Mouse (Mus musculus): Measurements from ENCODE around the gene Krtap5-3. TPM values are rescaled to one million over a fixed set of nuclear protein-coding genes. Genes with fewer than 3 reads are reported as not detected.
"Not testable (repeated sequence)": the region's sequence is repeated elsewhere in the genome, so short reads cannot be mapped to it uniquely, and the experiment has no call there.

The Krtap5-3 gene
- not detected in 2 replicates for polyA plus RNA-seq (2014; fragmentation: Nextera tagmentation; extraction: Ambion mirVana)

GRCm38 (mm10) chr7:142201064-142201463 is at the start of gene Krtap5-3:
Krtap5-3 (plus strand) TSS chr7:142201364.
- Histone ChIP-seq H3K4me1 (ENCODE audit: control insufficient read depth, insufficient read depth, low read length) (no peaks in the 10 kb centered on the region), H3K4me2 (no peak within 1 kb of the TSS), H3K36me3 (ENCODE audit: control insufficient read depth, insufficient read depth, low read length) (no peaks in the 10 kb centered on the region), H3K27ac (ENCODE audit: low read depth, low read length) (no peak within 1 kb of the TSS), H3K9ac (ENCODE audit: low read length) (no peak within 1 kb of the TSS), H3K27me3 (ENCODE audit: control insufficient read depth, insufficient read depth, low read length) (no peaks in the 10 kb centered on the region), H3K4me3 (ENCODE audit: low read depth, low read length) (no peak within 1 kb of the TSS), H3K9me3 (ENCODE audit: control insufficient read depth, low read length) (no peaks in the 10 kb centered on the region)
- no peak for DNase-seq (ENCODE audit: low spot score, missing footprints)
- 79% methylated on average over 1 of the region's 1 CpGs for WGBS
- no peak for ATAC-seq (ENCODE audit: low FRiP score)

GRCm38 (mm10) chr7:142152191-142152590 is 49.0 kb upstream of the Krtap5-3 start:
- Histone ChIP-seq H3K4me2 (no peak overlapping the region), H3K36me3 (ENCODE audit: control insufficient read depth, insufficient read depth, low read length) (no peaks in the 10 kb centered on the region), H3K27ac (ENCODE audit: low read depth, low read length) (no peak overlapping the region), H3K4me3 (ENCODE audit: low read depth, low read length) (no peak overlapping the region), H3K4me1 (ENCODE audit: control insufficient read depth, insufficient read depth, low read length) (no peaks in the 10 kb centered on the region), H3K9ac (ENCODE audit: low read length) (no peak overlapping the region), H3K9me3 (ENCODE audit: control insufficient read depth, low read length) (no peaks in the 10 kb centered on the region), H3K27me3 (ENCODE audit: control insufficient read depth, insufficient read depth, low read length) (no peaks in the 10 kb centered on the region)
- ATAC-seq (ENCODE audit: low FRiP score) (no peak), DNase-seq (ENCODE audit: low spot score, missing footprints) (no peak)
- 78% methylated on average over 4 of the region's 4 CpGs for WGBS

DNA sequence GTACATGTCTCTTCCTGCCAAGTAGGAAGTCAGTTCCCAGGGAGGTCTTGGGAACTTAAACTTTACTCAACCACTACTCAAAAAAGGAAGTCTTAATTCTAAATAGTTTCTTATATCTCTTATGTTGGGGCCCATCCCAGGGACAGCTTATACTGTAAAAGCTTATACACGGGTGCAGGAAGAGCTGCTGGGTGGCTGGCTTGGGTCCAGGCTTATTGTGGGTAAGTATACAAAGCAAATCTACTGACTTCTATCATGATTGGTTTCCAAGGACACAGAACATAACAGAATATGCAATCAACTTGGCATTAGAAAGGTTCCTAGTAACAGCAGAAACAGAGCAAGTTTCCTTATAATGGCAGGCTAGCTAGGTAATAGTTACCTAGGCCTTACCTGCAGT is 45.9 kb upstream of the Krtap5-3 start:
- Histone ChIP-seq H3K4me2 (no peak overlapping the region), H3K9me3 (ENCODE audit: control insufficient read depth, low read length) (no peaks in the 10 kb centered on the region), H3K4me3 (ENCODE audit: low read depth, low read length) (no peak overlapping the region), H3K9ac (ENCODE audit: low read length) (no peak overlapping the region), H3K4me1 (ENCODE audit: control insufficient read depth, insufficient read depth, low read length) (no peaks in the 10 kb centered on the region), H3K27me3 (ENCODE audit: control insufficient read depth, insufficient read depth, low read length) (no peaks in the 10 kb centered on the region), H3K27ac (ENCODE audit: low read depth, low read length) (no peak overlapping the region), H3K36me3 (ENCODE audit: control insufficient read depth, insufficient read depth, low read length) (no peaks in the 10 kb centered on the region)
- ATAC-seq (ENCODE audit: low FRiP score) (no peak), DNase-seq (ENCODE audit: low spot score, missing footprints) (no peak)
- WGBS = 65% methylated on average over 1 of the region's 1 CpGs

- H3K4me3 ChIP-seq (ENCODE audit: low read depth, low read length); H3K4me2 ChIP-seq; H3K36me3 ChIP-seq (ENCODE audit: control insufficient read depth, insufficient read depth, low read length); H3K9me3 ChIP-seq (ENCODE audit: control insufficient read depth, low read length); DNase-seq (ENCODE audit: low spot score, missing footprints); H3K4me1 ChIP-seq (ENCODE audit: control insufficient read depth, insufficient read depth, low read length); H3K27me3 ChIP-seq (ENCODE audit: control insufficient read depth, insufficient read depth, low read length); ATAC-seq (ENCODE audit: low FRiP score); H3K9ac ChIP-seq (ENCODE audit: low read length); H3K27ac ChIP-seq (ENCODE audit: low read depth, low read length): not testable (repeated sequence)
- WGBS = 42% methylated on average over 2 of the region's 2 CpGs
Observed at GRCm38 (mm10) chr7:142157013-142157412, 44.2 kb upstream of the Krtap5-3 start, which contains the start of gene Gm29735. Gm29735 (minus strand) TSS chr7:142157113.

GRCm38 (mm10) chr7:142159366-142159765 is 41.8 kb upstream of the Krtap5-3 start:
- no peaks in the 10 kb centered on the region for H3K9me3 ChIP-seq (ENCODE audit: control insufficient read depth, low read length)
- no peak overlapping the region for H3K27ac ChIP-seq (ENCODE audit: low read depth, low read length)
- H3K36me3 ChIP-seq (ENCODE audit: control insufficient read depth, insufficient read depth, low read length) = no peaks in the 10 kb centered on the region
- H3K4me2 ChIP-seq = no peak overlapping the region
- H3K27me3 ChIP-seq (ENCODE audit: control insufficient read depth, insufficient read depth, low read length) = no peaks in the 10 kb centered on the region
- H3K4me1 ChIP-seq (ENCODE audit: control insufficient read depth, insufficient read depth, low read length) = no peaks in the 10 kb centered on the region
- no peak overlapping the region for H3K9ac ChIP-seq (ENCODE audit: low read length)
- ATAC-seq (ENCODE audit: low FRiP score) (no peak), DNase-seq (ENCODE audit: low spot score, missing footprints) (no peak)
- H3K4me3 ChIP-seq (ENCODE audit: low read depth, low read length) = no peak overlapping the region
- WGBS = 91% methylated on average over 3 of the region's 3 CpGs

DNA sequence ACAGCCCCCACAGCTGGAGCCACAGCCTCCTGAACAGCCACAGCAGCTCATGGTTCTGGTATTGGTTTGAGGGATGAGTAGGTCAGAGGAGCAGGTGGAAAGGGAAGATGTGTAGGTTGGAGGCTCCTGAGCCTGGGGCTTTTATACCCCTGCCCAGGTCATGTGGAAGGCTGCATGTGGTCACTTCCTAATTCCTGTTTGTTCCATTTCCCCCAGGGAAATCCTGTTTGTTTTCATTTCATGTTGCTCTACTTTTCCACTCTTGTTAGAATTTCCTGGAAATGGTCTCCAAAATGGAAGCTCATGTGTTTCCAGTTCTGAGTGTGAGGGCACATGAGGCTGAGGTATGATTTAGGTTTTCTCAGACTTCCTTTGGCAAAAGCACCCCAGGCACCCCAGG is 35.5 kb upstream of the Krtap5-3 start, which contains the start of gene Gm4553:
Gm4553 (minus strand) TSS at position 101 of the 400 bp plus-strand sequence.
- not testable (repeated sequence) for H3K27ac ChIP-seq (ENCODE audit: low read depth, low read length); H3K36me3 ChIP-seq (ENCODE audit: control insufficient read depth, insufficient read depth, low read length); ATAC-seq (ENCODE audit: low FRiP score); DNase-seq (ENCODE audit: low spot score, missing footprints); H3K9ac ChIP-seq (ENCODE audit: low read length); H3K4me3 ChIP-seq (ENCODE audit: low read depth, low read length); H3K4me1 ChIP-seq (ENCODE audit: control insufficient read depth, insufficient read depth, low read length); H3K4me2 ChIP-seq; H3K9me3 ChIP-seq (ENCODE audit: control insufficient read depth, low read length); H3K27me3 ChIP-seq (ENCODE audit: control insufficient read depth, insufficient read depth, low read length)

GRCm38 (mm10) chr7:142169836-142170235 is 31.3 kb upstream of the Krtap5-3 start:
- H3K4me2 ChIP-seq = no peak overlapping the region

DNA sequence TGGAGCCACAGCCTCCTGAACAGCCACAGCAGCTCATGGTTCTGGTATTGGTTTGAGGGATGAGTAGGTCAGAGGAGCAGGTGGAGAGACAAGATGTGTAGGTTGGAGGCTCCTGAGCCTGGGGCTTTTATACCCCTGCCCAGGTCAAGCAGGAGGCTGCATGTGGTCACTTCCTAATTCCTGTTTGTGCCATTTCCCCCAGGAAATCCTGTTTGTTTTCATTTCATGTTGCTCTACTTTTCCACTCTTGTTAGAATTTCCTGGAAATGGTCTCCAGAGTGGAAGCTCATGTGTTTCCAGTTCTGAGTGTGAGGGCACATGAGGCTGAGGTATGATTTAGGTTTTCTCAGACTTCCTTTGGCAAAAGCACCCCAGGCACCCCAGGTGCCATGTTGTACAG is 25.3 kb upstream of the Krtap5-3 start, which contains the start of gene Krtap5-2:
Krtap5-2 (minus strand) TSS at position 101 of the 400 bp plus-strand sequence.
- DNase-seq (ENCODE audit: low spot score, missing footprints); H3K9me3 ChIP-seq (ENCODE audit: control insufficient read depth, low read length); H3K27ac ChIP-seq (ENCODE audit: low read depth, low read length): not testable (repeated sequence)

More at GRCm38 (mm10) chr7:142169836-142170235, 31.3 kb upstream of the Krtap5-3 start:
- no peak overlapping the region for H3K9ac ChIP-seq (ENCODE audit: low read length)
- no peak overlapping the region for H3K4me3 ChIP-seq (ENCODE audit: low read depth, low read length)
- no peaks in the 10 kb centered on the region for H3K9me3 ChIP-seq (ENCODE audit: control insufficient read depth, low read length)
- H3K36me3 ChIP-seq (ENCODE audit: control insufficient read depth, insufficient read depth, low read length) = no peaks in the 10 kb centered on the region
- ATAC-seq (ENCODE audit: low FRiP score) (no peak), DNase-seq (ENCODE audit: low spot score, missing footprints) (peak; percentile 83)
- 41% methylated on average over 3 of the region's 3 CpGs for WGBS
- no peaks in the 10 kb centered on the region for H3K27me3 ChIP-seq (ENCODE audit: control insufficient read depth, insufficient read depth, low read length)
- no peaks in the 10 kb centered on the region for H3K4me1 ChIP-seq (ENCODE audit: control insufficient read depth, insufficient read depth, low read length)
- H3K27ac ChIP-seq (ENCODE audit: low read depth, low read length) = no peak overlapping the region

DNA sequence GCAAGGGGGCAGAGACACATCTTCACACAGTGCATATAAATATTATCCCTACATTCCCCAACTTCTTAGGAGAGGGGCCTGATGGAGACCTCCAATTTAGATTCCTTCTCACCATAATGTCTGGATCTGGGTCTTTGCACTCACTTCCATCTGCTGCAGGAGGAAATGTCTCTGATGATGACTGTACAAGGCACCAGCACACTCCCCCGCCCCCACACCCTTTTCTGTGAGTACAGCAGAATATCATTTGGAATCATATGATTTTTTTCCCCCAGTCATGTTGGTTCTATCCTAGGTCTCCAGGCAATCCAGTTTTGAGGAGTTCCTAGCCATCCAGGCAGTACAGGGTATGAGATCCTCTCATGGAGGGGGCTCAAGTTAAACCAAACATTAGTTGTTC is 22.5 kb upstream of the Krtap5-3 start:
- DNase-seq (ENCODE audit: low spot score, missing footprints) = no peak
- Histone ChIP-seq H3K4me3 (ENCODE audit: low read depth, low read length) (no peak overlapping the region), H3K27ac (ENCODE audit: low read depth, low read length) (no peak overlapping the region), H3K4me1 (ENCODE audit: control insufficient read depth, insufficient read depth, low read length) (no peaks in the 10 kb centered on the region), H3K9ac (ENCODE audit: low read length) (no peak overlapping the region), H3K9me3 (ENCODE audit: control insufficient read depth, low read length) (no peaks in the 10 kb centered on the region), H3K4me2 (no peak overlapping the region), H3K27me3 (ENCODE audit: control insufficient read depth, insufficient read depth, low read length) (no peaks in the 10 kb centered on the region), H3K36me3 (ENCODE audit: control insufficient read depth, insufficient read depth, low read length) (no peaks in the 10 kb centered on the region)
- WGBS = 71% methylated on average over 1 of the region's 1 CpGs
- ATAC-seq (ENCODE audit: low FRiP score) = no peak

More for the DNA sequence above, 25.3 kb upstream of the Krtap5-3 start, which contains the start of gene Krtap5-2:
- not testable (repeated sequence) for H3K4me2 ChIP-seq; ATAC-seq (ENCODE audit: low FRiP score); H3K4me1 ChIP-seq (ENCODE audit: control insufficient read depth, insufficient read depth, low read length); H3K9ac ChIP-seq (ENCODE audit: low read length); H3K36me3 ChIP-seq (ENCODE audit: control insufficient read depth, insufficient read depth, low read length); H3K4me3 ChIP-seq (ENCODE audit: low read depth, low read length); H3K27me3 ChIP-seq (ENCODE audit: control insufficient read depth, insufficient read depth, low read length)
